ENCODE assay signal across 9 mouse cellular contexts in the genomic region with DNA sequence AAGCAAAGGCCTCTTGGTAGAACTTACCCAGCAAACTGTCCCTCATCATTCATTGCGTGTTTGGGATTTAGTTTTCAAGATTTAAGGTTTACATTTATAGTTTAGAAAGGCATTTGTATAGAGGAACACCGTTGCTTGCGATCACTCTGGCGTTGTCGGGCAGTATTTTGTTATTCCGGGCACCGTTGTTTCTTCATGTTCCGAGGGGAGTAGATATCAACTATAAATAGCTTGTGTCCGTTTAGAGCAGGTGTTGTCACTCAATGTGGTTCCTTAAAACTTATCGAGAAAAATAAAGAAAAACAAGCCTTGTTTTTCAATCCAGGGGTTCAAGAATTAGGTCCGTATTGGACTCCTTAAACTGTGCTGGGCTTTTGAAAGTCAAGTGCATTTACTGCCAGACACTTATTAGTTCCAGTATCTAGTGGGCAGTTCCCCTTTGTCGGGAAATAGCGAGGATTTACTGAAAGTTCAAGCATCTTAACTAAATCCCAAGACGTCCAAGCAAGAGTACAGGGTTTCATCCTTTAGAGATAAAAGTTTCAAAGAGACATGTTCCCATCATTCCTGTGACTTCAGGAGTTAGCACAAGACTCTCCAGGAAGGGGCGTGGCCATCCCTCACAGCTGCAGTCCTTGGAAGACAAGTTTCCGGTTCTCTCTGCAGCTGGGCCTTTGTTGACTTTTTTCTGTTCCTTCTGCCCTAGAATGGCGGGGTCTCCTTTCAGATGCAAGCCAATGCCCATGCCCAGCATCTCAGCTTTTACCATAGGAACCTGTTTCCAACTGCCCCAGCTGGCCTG. TPM values are rescaled to one million over a fixed set of nuclear protein-coding genes. Genes with fewer than 3 reads are reported as not detected.
DNase-seq lines count a peak whose midpoint lies in the region; ATAC-seq and TF ChIP-seq lines count a peak whose summit lies in the region.
"Had no signal": no experiment of that assay in that cellular context is flagged by ENCODE, and none has a peak within 500 bp of the region (broad histone marks: within the 10 kb centered on the region; RNA-seq: fewer than 3 reads in every experiment).

No protein-coding gene starts in this region.

- H3K4me1 ChIP-seq in ES-Bruce4 (ENCODE audit: control insufficient read depth, insufficient read depth, low read length), result no peaks in the 10 kb centered on the region
- no peaks in the 10 kb centered on the region for H3K4me1 ChIP-seq in heart, embryonic 11.5 days (ENCODE audit: control insufficient read depth, insufficient read depth, low read length)
- H3K4me1 ChIP-seq in midbrain, embryonic 13.5 days (replicated peaks), result peaks cover 13% of the 10 kb centered on the region; the same call in 1 of the 2 replicates

- H3K4me3 ChIP-seq in gastrocnemius, adult 2 months, result peak overlapping the region; percentile 74
- peak overlapping the region; percentile 37; the same call in 1 of the 2 replicates for H3K4me3 ChIP-seq in ES-Bruce4 (ENCODE audit: low read depth, low read length)
- peak overlapping the region; percentile 14; the same call in 1 of the 2 replicates for H3K4me3 ChIP-seq in heart, embryonic 11.5 days (ENCODE audit: low read depth, low read length)
- no peak overlapping the region for H3K4me3 ChIP-seq in midbrain, embryonic 13.5 days (replicated peaks)

- 51% methylated on average over 17 of the region's 17 CpGs for WGBS in heart, embryonic 11.5 days (ENCODE audit: insufficient replicate concordance)
- 72% methylated on average over 17 of the region's 17 CpGs for WGBS in midbrain, embryonic 13.5 days

- intact Hi-C loops in gastrocnemius, adult 2 months (cut with DNase I), result no loop called here

- no peak for TF ChIP-seq POLR2A in ES-Bruce4 (IDR thresholded peaks at IDR 0.05; ENCODE audit: insufficient read depth, low read length)

- DNase-seq in gastrocnemius, adult 2 months, result peak; percentile 38
- DNase-seq in gastrocnemius, postnatal 4 days (ENCODE audit: low spot score in 2 of 2), result no peak
- DNase-seq in lung, postnatal 10 days, result peak; percentile 50
- DNase-seq in cerebellum, postnatal 4 days (ENCODE audit: low spot score in 2 of 2), result no peak
- DNase-seq: cerebellum, postnatal 10 days had no signal

- 0 out of 2 replicates have a peak overlapping the region, but pooled peaks have one; percentile 6 for H3K9ac ChIP-seq in ES-Bruce4 (ENCODE audit: low read depth, poor library complexity, severe bottlenecking)
- no peak overlapping the region for H3K9ac ChIP-seq in heart, embryonic 11.5 days (ENCODE audit: low read depth, low read length)
- H3K9ac ChIP-seq in midbrain, embryonic 13.5 days (replicated peaks), result no peak overlapping the region

- ATAC-seq in heart, embryonic 11.5 days (replicated peaks; ENCODE audit: insufficient number of reproducible peaks, low FRiP score, low TSS enrichment), result no peak
- no peak for ATAC-seq in midbrain, embryonic 13.5 days
- ATAC-seq in activated CD4-positive, CD25-positive, alpha-beta regulatory T cell, adult 4 months, result no peak

- no peaks in the 10 kb centered on the region for H3K9me3 ChIP-seq in ES-Bruce4 (replicated peaks; ENCODE audit: control insufficient read depth, insufficient read depth, low read length, poor library complexity, severe bottlenecking)
- H3K9me3 ChIP-seq in heart, embryonic 11.5 days (replicated peaks; ENCODE audit: control insufficient read depth, low read length), result no peaks in the 10 kb centered on the region
- H3K9me3 ChIP-seq in midbrain, embryonic 13.5 days, result no peaks in the 10 kb centered on the region

- no peaks in the 10 kb centered on the region for H3K36me3 ChIP-seq in ES-Bruce4 (ENCODE audit: control insufficient read depth, insufficient read depth, low read length, poor library complexity, severe bottlenecking)
- H3K36me3 ChIP-seq in heart, embryonic 11.5 days (ENCODE audit: control insufficient read depth, insufficient read depth, low read length), result no peaks in the 10 kb centered on the region
- H3K36me3 ChIP-seq in midbrain, embryonic 13.5 days, result no peaks in the 10 kb centered on the region

- no peaks in the 10 kb centered on the region for H3K27me3 ChIP-seq in ES-Bruce4 (ENCODE audit: control insufficient read depth, insufficient read depth, low read length, poor library complexity, severe bottlenecking)
- H3K27me3 ChIP-seq in heart, embryonic 11.5 days (ENCODE audit: control insufficient read depth, insufficient read depth, low read length), result no peaks in the 10 kb centered on the region
- peaks cover 42% of the 10 kb centered on the region for H3K27me3 ChIP-seq in midbrain, embryonic 13.5 days

- peak overlapping the region; percentile 29 for H3K27ac ChIP-seq in gastrocnemius, adult 2 months
- H3K27ac ChIP-seq in ES-Bruce4 (ENCODE audit: insufficient read depth, low read length), result peak overlapping the region; percentile 75
- no peak overlapping the region for H3K27ac ChIP-seq in heart, embryonic 11.5 days (ENCODE audit: low read depth, low read length)
- H3K27ac ChIP-seq in midbrain, embryonic 13.5 days, result no peak overlapping the region

- TF ChIP-seq CTCF in gastrocnemius, adult 2 months (IDR thresholded peaks at IDR 0.05), result no peak
- no peak for TF ChIP-seq CTCF in ES-Bruce4 (IDR thresholded peaks at IDR 0.05; ENCODE audit: low read depth, low read length)

- TF ChIP-seq EP300 in ES-Bruce4 (IDR thresholded peaks at IDR 0.05; ENCODE audit: insufficient read depth, low read depth, low read length), result peak; percentile 78

- H3K4me2 ChIP-seq in heart, embryonic 11.5 days, result peak overlapping the region; percentile 50
- no peak overlapping the region for H3K4me2 ChIP-seq in midbrain, embryonic 13.5 days (replicated peaks)

RNA-seq across cellular contexts. Expression of gene Syk, which starts 1.9 kb away (rescaled TPM):
- total RNA-seq in gastrocnemius, adult 2 months (2021), result 1 to 10 TPM; 1.9 to 2.2 TPM
- total RNA-seq in gastrocnemius, postnatal 4 days (2021), result 1 to 10 TPM; 5.6 to 5.9 TPM
- polyA plus RNA-seq in ES-Bruce4 (2011; ENCODE audit: insufficient read depth, insufficient read length, low read depth, missing spikeins), result 11.3 and 11.4 TPM in 2 replicates
- polyA plus RNA-seq in heart, embryonic 11.5 days (2014; fragmentation: Nextera tagmentation; extraction: Ambion mirVana), result 6.4 and 8.3 TPM in 2 replicates
- 1.1 and 1.5 TPM in 2 replicates for polyA plus RNA-seq in midbrain, embryonic 13.5 days (2015; fragmentation: Nextera tagmentation; extraction: Ambion mirVana)
- polyA plus RNA-seq in activated CD4-positive, CD25-positive, alpha-beta regulatory T cell, adult 4 months (2017; shearing (Covaris generic)), result 1 to 10 TPM in 1 of 2 experiments, under 1 TPM in 1; 0.63 to 1.4 TPM

RNA-seq across cellular contexts. Expression of gene Diras2, which starts 53.8 kb away (rescaled TPM):
- total RNA-seq in gastrocnemius, adult 2 months (2021), result under 1 TPM in 1 of 2 experiments, not detected in 1; 0.06 TPM
- total RNA-seq in gastrocnemius, postnatal 4 days (2021), result under 1 TPM; 0.15 to 0.16 TPM
- polyA plus RNA-seq in ES-Bruce4 (2011; ENCODE audit: insufficient read depth, insufficient read length, low read depth, missing spikeins), result 0.21 TPM in 1 of 2 replicates, not detected in the other
- polyA plus RNA-seq in heart, embryonic 11.5 days (2014; fragmentation: Nextera tagmentation; extraction: Ambion mirVana), result 0.77 and 0.99 TPM in 2 replicates
- 1.6 and 1.8 TPM in 2 replicates for polyA plus RNA-seq in midbrain, embryonic 13.5 days (2015; fragmentation: Nextera tagmentation; extraction: Ambion mirVana)
- not detected for polyA plus RNA-seq in activated CD4-positive, CD25-positive, alpha-beta regulatory T cell, adult 4 months (2017; shearing (Covaris generic))

Comparison
In these comparisons a context has a peak if more than half of its experiments do, and no peak if none do; other contexts are left out.
1. DNase-seq: peak in gastrocnemius, adult 2 months (single experiment) and lung, postnatal 10 days (single experiment); none in gastrocnemius, postnatal 4 days (0 of 2) and cerebellum, postnatal 4 days (0 of 2).
2. H3K27ac ChIP-seq: peak in gastrocnemius, adult 2 months (single experiment) and ES-Bruce4 (single experiment); none in heart, embryonic 11.5 days (single experiment) and midbrain, embryonic 13.5 days (single experiment).